18 mouse cellular contexts compared by ENCODE assay signal in the genomic region with DNA sequence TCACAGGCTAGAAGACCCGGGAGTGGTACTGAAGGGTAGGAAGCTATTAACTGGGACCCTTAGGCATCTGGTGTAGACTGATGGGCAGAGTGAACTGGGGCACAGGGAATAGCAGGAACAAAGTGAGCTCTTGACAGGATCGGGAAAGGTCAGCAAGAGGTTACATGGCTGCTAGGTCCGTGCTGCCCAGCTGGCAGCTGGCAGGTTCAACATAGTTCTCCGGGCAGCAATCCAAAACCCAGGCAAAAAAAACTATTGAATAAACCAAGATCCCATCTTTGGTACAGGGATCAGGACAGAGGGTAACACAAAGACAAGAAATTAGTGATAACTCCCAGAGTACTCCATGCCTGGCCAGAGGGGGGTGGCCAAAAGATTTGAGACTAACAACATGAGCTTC. TPM values are rescaled to one million over a fixed set of nuclear protein-coding genes. Genes with fewer than 3 reads are reported as not detected.
DNase-seq lines count a peak whose midpoint lies in the region; ATAC-seq and TF ChIP-seq lines count a peak whose summit lies in the region.
"Had no signal": no experiment of that assay in that cellular context is flagged by ENCODE, and none has a peak within 500 bp of the region (broad histone marks: within the 10 kb centered on the region; RNA-seq: fewer than 3 reads in every experiment).

No protein-coding gene starts in this region.

- H3K9me3 ChIP-seq in forebrain, embryonic 16.5 days (ENCODE audit: control insufficient read depth, low read length) = no peaks in the 10 kb centered on the region
- H3K9me3 ChIP-seq in forebrain, embryonic 12.5 days = no peaks in the 10 kb centered on the region
- no peaks in the 10 kb centered on the region for H3K9me3 ChIP-seq in stomach, postnatal 0 days (ENCODE audit: control insufficient read depth, low read length)
- H3K9me3 ChIP-seq: liver, embryonic 12.5 days; neural tube, embryonic 13.5 days; stomach, embryonic 15.5 days had no signal

- ATAC-seq in forebrain, embryonic 16.5 days = peak; percentile 73
- ATAC-seq in forebrain, embryonic 12.5 days (ENCODE audit: low FRiP score) = no peak
- no peak for ATAC-seq in stomach, postnatal 0 days (ENCODE audit: low FRiP score, low TSS enrichment)
- ATAC-seq: liver, embryonic 12.5 days had no signal

- H3K9ac ChIP-seq in forebrain, embryonic 16.5 days (replicated peaks; ENCODE audit: low read depth, low read length) = no peak overlapping the region
- H3K9ac ChIP-seq in forebrain, embryonic 12.5 days = no peak overlapping the region
- no peak overlapping the region for H3K9ac ChIP-seq in stomach, postnatal 0 days (ENCODE audit: low read length)
- H3K9ac ChIP-seq: liver, embryonic 12.5 days; neural tube, embryonic 13.5 days; stomach, embryonic 15.5 days had no signal

- no peak for TF ChIP-seq CTCF in stomach, postnatal 0 days (IDR thresholded peaks at IDR 0.05; ENCODE audit: low read depth)

- no peak for TF ChIP-seq EP300 in stomach, postnatal 0 days (optimal IDR thresholded peaks at IDR 0.05)

- peak; percentile 32 for DNase-seq in left cerebral cortex, postnatal 4 days
- no peak for DNase-seq in left cerebral cortex, adult 11 months (ENCODE audit: low spot score)
- peak; percentile 23 for DNase-seq in adipocyte (ENCODE audit: low spot score)
- DNase-seq in embryo, embryonic 11 days = peak; percentile 11
- DNase-seq in layer of hippocampus, adult 18-20 months (ENCODE audit: low spot score in 2 of 2) = no peak
- no peak for DNase-seq in stomach, postnatal 0 days (ENCODE audit: low spot score)
- DNase-seq: right cerebral cortex, postnatal 25 days; thymus, postnatal 4 days had no signal

- no peaks in the 10 kb centered on the region for H3K36me3 ChIP-seq in forebrain, embryonic 16.5 days (ENCODE audit: control insufficient read depth, insufficient read depth)
- no peaks in the 10 kb centered on the region for H3K36me3 ChIP-seq in forebrain, embryonic 12.5 days (replicated peaks)
- H3K36me3 ChIP-seq in stomach, postnatal 0 days (ENCODE audit: control insufficient read depth, insufficient read depth, low read length) = no peaks in the 10 kb centered on the region
- H3K36me3 ChIP-seq: liver, embryonic 12.5 days; neural tube, embryonic 13.5 days; stomach, embryonic 15.5 days had no signal

- intact Hi-C loops in left cerebral cortex, postnatal 4 days (cut with DNase I) = no loop called here

- no peak overlapping the region for H3K27ac ChIP-seq in forebrain, embryonic 16.5 days (ENCODE audit: low read length)
- H3K27ac ChIP-seq in forebrain, embryonic 12.5 days = no peak overlapping the region
- H3K27ac ChIP-seq in stomach, postnatal 0 days (replicated peaks) = no peak overlapping the region
- H3K27ac ChIP-seq: liver, embryonic 12.5 days; neural tube, embryonic 13.5 days; stomach, embryonic 15.5 days had no signal

- H3K4me1 ChIP-seq in forebrain, embryonic 16.5 days (replicated peaks; ENCODE audit: control insufficient read depth, insufficient read depth, low read length) = no peaks in the 10 kb centered on the region
- H3K4me1 ChIP-seq in forebrain, embryonic 12.5 days = no peaks in the 10 kb centered on the region
- no peaks in the 10 kb centered on the region for H3K4me1 ChIP-seq in stomach, postnatal 0 days (replicated peaks; ENCODE audit: control insufficient read depth, insufficient read depth)
- H3K4me1 ChIP-seq: liver, embryonic 12.5 days; stomach, embryonic 15.5 days had no signal

- 45% methylated on average over 4 of the region's 4 CpGs for whole genome bisulfite sequencing in forebrain, embryonic 16.5 days
- WGBS in forebrain, embryonic 12.5 days = 80% methylated on average over 4 of the region's 4 CpGs
- 35% methylated on average over 4 of the region's 4 CpGs for WGBS in stomach, postnatal 0 days

- no peak overlapping the region for H3K4me2 ChIP-seq in forebrain, embryonic 16.5 days (ENCODE audit: low read length)
- H3K4me2 ChIP-seq in forebrain, embryonic 12.5 days = no peak overlapping the region
- H3K4me2 ChIP-seq in stomach, postnatal 0 days (replicated peaks; ENCODE audit: low read depth) = no peak overlapping the region
- H3K4me2 ChIP-seq: liver, embryonic 12.5 days; neural tube, embryonic 13.5 days; stomach, embryonic 15.5 days had no signal

- H3K27me3 ChIP-seq in forebrain, embryonic 16.5 days (replicated peaks; ENCODE audit: control insufficient read depth, insufficient read depth, low read length) = no peaks in the 10 kb centered on the region
- H3K27me3 ChIP-seq in forebrain, embryonic 12.5 days = no peaks in the 10 kb centered on the region
- H3K27me3 ChIP-seq in stomach, postnatal 0 days (ENCODE audit: control insufficient read depth, insufficient read depth, low read length) = no peaks in the 10 kb centered on the region
- H3K27me3 ChIP-seq: liver, embryonic 12.5 days; neural tube, embryonic 13.5 days; stomach, embryonic 15.5 days had no signal

- H3K4me3 ChIP-seq in forebrain, embryonic 16.5 days (replicated peaks; ENCODE audit: low read length) = no peak overlapping the region
- no peak overlapping the region for H3K4me3 ChIP-seq in forebrain, embryonic 12.5 days (replicated peaks)
- no peak overlapping the region for H3K4me3 ChIP-seq in stomach, postnatal 0 days (ENCODE audit: low read depth, low read length)
- H3K4me3 ChIP-seq: liver, embryonic 12.5 days; neural tube, embryonic 13.5 days; stomach, embryonic 15.5 days had no signal

RNA-seq across cellular contexts. Expression of a gene that starts 7.7 kb away (rescaled TPM):
- polyA plus RNA-seq in forebrain, embryonic 16.5 days (2015; fragmentation: Nextera tagmentation; extraction: Ambion mirVana) = not detected in 2 replicates
- not detected in 2 replicates for polyA plus RNA-seq in forebrain, embryonic 12.5 days (2016; fragmentation: Nextera tagmentation; extraction: Ambion mirVana)
- not detected for total RNA-seq in left cerebral cortex, postnatal 4 days (2021)
- not detected for total RNA-seq in layer of hippocampus, adult 18-20 months (2021)
- 0.41 and 0.64 TPM in 2 replicates for polyA plus RNA-seq in stomach, postnatal 0 days (2015; fragmentation: Nextera tagmentation; extraction: Ambion mirVana)
- total RNA-seq: common myeloid progenitor, adult 5-6 weeks; gastrocnemius, postnatal 4 days; left cerebral cortex, adult 8-10 months; megakaryocyte-erythroid progenitor cell, adult 5-6 weeks had no signal
- polyA plus RNA-seq: intestine, embryonic 14.5 days; liver, embryonic 12.5 days; neural tube, embryonic 13.5 days; stomach, embryonic 15.5 days had no signal

RNA-seq across cellular contexts. Expression of a gene that starts 12.5 kb away (rescaled TPM):
- polyA plus RNA-seq in forebrain, embryonic 16.5 days (2015; fragmentation: Nextera tagmentation; extraction: Ambion mirVana) = not detected in 2 replicates
- not detected in 2 replicates for polyA plus RNA-seq in forebrain, embryonic 12.5 days (2016; fragmentation: Nextera tagmentation; extraction: Ambion mirVana)
- total RNA-seq in left cerebral cortex, postnatal 4 days (2021) = not detected
- not detected for total RNA-seq in layer of hippocampus, adult 18-20 months (2021)
- not detected in 2 replicates for polyA plus RNA-seq in stomach, postnatal 0 days (2015; fragmentation: Nextera tagmentation; extraction: Ambion mirVana)
- total RNA-seq: common myeloid progenitor, adult 5-6 weeks; gastrocnemius, postnatal 4 days; left cerebral cortex, adult 8-10 months; megakaryocyte-erythroid progenitor cell, adult 5-6 weeks had no signal
- polyA plus RNA-seq: intestine, embryonic 14.5 days; liver, embryonic 12.5 days; neural tube, embryonic 13.5 days; stomach, embryonic 15.5 days had no signal

RNA-seq across cellular contexts. Expression of a gene that starts 23.1 kb away (rescaled TPM):
- polyA plus RNA-seq in forebrain, embryonic 16.5 days (2015; fragmentation: Nextera tagmentation; extraction: Ambion mirVana) = not detected in 2 replicates
- polyA plus RNA-seq in forebrain, embryonic 12.5 days (2016; fragmentation: Nextera tagmentation; extraction: Ambion mirVana) = not detected in 2 replicates
- not detected for total RNA-seq in left cerebral cortex, postnatal 4 days (2021)
- total RNA-seq in layer of hippocampus, adult 18-20 months (2021) = not detected
- not detected in 2 replicates for polyA plus RNA-seq in stomach, postnatal 0 days (2015; fragmentation: Nextera tagmentation; extraction: Ambion mirVana)
- total RNA-seq: common myeloid progenitor, adult 5-6 weeks; gastrocnemius, postnatal 4 days; left cerebral cortex, adult 8-10 months; megakaryocyte-erythroid progenitor cell, adult 5-6 weeks had no signal
- polyA plus RNA-seq: intestine, embryonic 14.5 days; liver, embryonic 12.5 days; neural tube, embryonic 13.5 days; stomach, embryonic 15.5 days had no signal

RNA-seq across cellular contexts. Expression of a gene that starts 36.3 kb away (rescaled TPM):
- polyA plus RNA-seq in forebrain, embryonic 16.5 days (2015; fragmentation: Nextera tagmentation; extraction: Ambion mirVana) = not detected in 2 replicates
- not detected in 2 replicates for polyA plus RNA-seq in forebrain, embryonic 12.5 days (2016; fragmentation: Nextera tagmentation; extraction: Ambion mirVana)
- not detected for total RNA-seq in left cerebral cortex, postnatal 4 days (2021)
- total RNA-seq in layer of hippocampus, adult 18-20 months (2021) = not detected
- not detected in 2 replicates for polyA plus RNA-seq in stomach, postnatal 0 days (2015; fragmentation: Nextera tagmentation; extraction: Ambion mirVana)
- total RNA-seq: common myeloid progenitor, adult 5-6 weeks; gastrocnemius, postnatal 4 days; left cerebral cortex, adult 8-10 months; megakaryocyte-erythroid progenitor cell, adult 5-6 weeks had no signal
- polyA plus RNA-seq: intestine, embryonic 14.5 days; liver, embryonic 12.5 days; neural tube, embryonic 13.5 days; stomach, embryonic 15.5 days had no signal

Comparison
In these comparisons a context has a peak if more than half of its experiments do, and no peak if none do; other contexts are left out.
1. DNase-seq: peak in left cerebral cortex, postnatal 4 days (single experiment), adipocyte (single experiment) and embryo, embryonic 11 days (single experiment); none in left cerebral cortex, adult 11 months (single experiment), layer of hippocampus, adult 18-20 months (0 of 2) and stomach, postnatal 0 days (single experiment).